17 mouse cellular contexts compared by ENCODE assay signal in genomic region chr4:97280712-97281111, GRCm38 (mm10).
"Had no signal": no experiment of that assay in that cellular context is flagged by ENCODE, and none has a peak within 500 bp of the region (broad histone marks: within the 10 kb centered on the region; RNA-seq: fewer than 3 reads in every experiment).

No protein-coding gene starts in this region.

- H3K4me3 ChIP-seq: limb, embryonic 15.5 days; liver, embryonic 13.5 days; lung, embryonic 15.5 days; megakaryocyte, embryonic 14.5 days; neural tube, embryonic 12.5 days; stomach, embryonic 15.5 days had no signal

- H3K27ac ChIP-seq: limb, embryonic 15.5 days; liver, embryonic 13.5 days; lung, embryonic 15.5 days; macrophage; neural tube, embryonic 12.5 days; stomach, embryonic 15.5 days had no signal

- H3K27me3 ChIP-seq: limb, embryonic 15.5 days; liver, embryonic 13.5 days; lung, embryonic 15.5 days; megakaryocyte, embryonic 14.5 days; neural tube, embryonic 12.5 days; stomach, embryonic 15.5 days had no signal

- H3K9ac ChIP-seq: limb, embryonic 15.5 days; liver, embryonic 13.5 days; liver, postnatal 0 days; lung, embryonic 15.5 days; neural tube, embryonic 12.5 days; stomach, embryonic 15.5 days had no signal

- H3K36me3 ChIP-seq: limb, embryonic 15.5 days; liver, embryonic 13.5 days; lung, embryonic 15.5 days; neural tube, embryonic 12.5 days; stomach, embryonic 15.5 days had no signal

- H3K4me1 ChIP-seq: limb, embryonic 15.5 days; liver, embryonic 13.5 days; lung, embryonic 15.5 days; megakaryocyte, embryonic 14.5 days; neural tube, embryonic 12.5 days; stomach, embryonic 15.5 days had no signal

- H3K9me3 ChIP-seq: limb, embryonic 15.5 days; liver, embryonic 13.5 days; lung, embryonic 15.5 days; neural tube, embryonic 12.5 days; stomach, embryonic 15.5 days had no signal

- H3K4me2 ChIP-seq: limb, embryonic 15.5 days; liver, embryonic 13.5 days; lung, embryonic 15.5 days; neural tube, embryonic 12.5 days; stomach, embryonic 15.5 days had no signal

- DNase-seq: kidney, adult 8-10 months; kidney, postnatal 25 days; layer of hippocampus, adult 9-11 months; layer of hippocampus, postnatal 36 days; liver, embryonic 13.5 days; liver, postnatal 0 days; lung, postnatal 14 days; midbrain, embryonic 14.5 days; right cerebral cortex, postnatal 14 days; thymus, adult 2 months; thymus, postnatal 25 days had no signal

- ATAC-seq: liver, postnatal 0 days had no signal
